Mouse (Mus musculus) kidney, postnatal 25 days (tissue): Measurements from ENCODE around the gene Ikzf1.

Source experiments
- DNase-seq, 2 experiments: peaks; one replicate each; pipeline ENCODE4 v3.0.0; 2021; ENCODE audit warnings: mixed read lengths in 2 of 2

Gene Ikzf1

GRCm38 (mm10) chr11:11690059-11690844 lies 5.4 kb downstream of the Ikzf1 start:
- DNase-seq: no peak

DNA sequence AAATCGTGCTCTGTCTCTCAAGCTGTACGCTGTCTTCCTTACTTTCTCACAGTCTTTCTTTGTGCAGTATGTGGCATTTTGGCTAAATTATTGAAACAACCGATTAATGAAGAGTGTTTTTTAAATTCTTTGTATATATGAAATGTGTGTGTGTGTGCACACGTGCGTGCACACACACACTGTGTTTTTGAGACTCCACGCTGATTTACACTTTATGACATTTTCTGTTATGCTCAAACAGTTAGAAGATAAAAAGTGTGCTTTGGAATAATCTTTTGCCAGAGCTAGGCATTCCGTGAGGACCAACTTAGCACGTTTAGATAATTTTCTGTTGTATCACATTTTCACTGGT lies 6.0 kb downstream of the Ikzf1 start:
- DNase-seq: no peak

GRCm38 (mm10) chr11:11691324-11692058 lies 6.7 kb downstream of the Ikzf1 start:
- DNase-seq: no peak

DNA sequence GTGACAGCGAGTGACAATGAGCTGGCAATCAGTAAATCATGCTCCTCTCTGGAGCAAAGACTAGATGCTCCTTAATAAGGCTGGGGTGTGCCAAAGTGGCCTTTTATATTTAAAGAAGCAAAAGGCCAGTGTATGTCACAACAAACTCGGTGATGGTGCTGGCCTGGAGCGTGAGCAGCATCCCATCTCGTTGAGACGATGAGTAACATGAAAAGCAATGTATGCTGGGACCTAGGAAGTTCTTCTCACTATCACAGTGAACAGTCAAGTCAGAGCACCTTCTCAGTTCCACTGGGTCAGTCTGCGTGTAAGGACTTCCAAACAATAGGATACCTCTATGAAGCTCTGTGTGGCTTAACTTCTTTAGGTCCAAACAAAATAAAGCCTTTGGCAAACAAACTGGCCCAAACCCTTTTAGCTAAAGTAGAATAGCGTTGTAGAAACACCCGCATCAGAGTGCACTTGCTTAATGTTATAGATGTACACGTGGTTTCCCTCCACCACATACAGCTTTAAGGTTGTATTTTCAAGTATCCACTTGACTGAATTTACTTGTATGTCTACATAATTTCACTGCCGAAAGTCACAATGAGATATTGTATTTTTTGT lies 7.9 kb downstream of the Ikzf1 start:
- no peak for DNase-seq

DNA sequence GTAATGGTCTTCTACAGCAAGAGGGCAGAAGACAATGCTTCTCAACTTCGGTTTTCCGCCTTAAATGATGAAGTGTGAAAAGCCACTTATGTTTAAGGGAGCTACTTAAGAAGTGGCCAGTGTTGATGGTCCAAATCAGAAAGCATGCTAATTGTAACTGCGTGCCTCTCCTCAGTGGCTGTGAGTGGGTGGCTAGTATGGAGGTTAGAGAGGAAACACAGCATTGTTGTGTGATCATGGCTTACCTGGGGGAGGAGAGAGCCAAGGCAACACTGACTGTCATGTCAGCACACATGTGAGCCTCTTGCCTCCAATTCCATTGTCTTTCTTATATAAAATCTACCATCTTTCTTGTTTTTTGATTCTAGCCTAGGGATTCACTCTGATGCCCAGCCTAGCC lies 8.6 kb downstream of the Ikzf1 start:
- no peak for DNase-seq

DNA sequence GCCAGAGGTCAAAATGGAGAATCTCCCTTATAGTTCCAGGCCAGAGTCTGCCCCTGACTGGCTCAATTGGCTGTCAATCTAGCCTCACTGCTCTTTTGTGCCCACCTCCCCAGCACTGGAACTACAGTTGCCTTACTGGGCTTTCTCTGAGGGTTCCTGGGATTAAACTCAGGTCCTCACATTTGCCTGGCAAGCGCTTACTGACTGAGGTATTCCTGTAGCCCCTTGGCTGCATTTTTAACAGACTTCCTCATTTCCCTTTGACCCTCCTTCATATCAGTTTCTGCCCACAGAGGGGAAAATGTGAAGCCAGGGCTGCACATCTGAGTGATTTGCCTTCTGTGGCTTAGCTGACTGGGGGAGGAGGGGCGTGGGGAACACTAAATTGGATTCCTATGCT lies 9.3 kb downstream of the Ikzf1 start:
- no peak for DNase-seq

GRCm38 (mm10) chr11:11694472-11695177 lies 9.8 kb downstream of the Ikzf1 start:
- DNase-seq: no peak

DNA sequence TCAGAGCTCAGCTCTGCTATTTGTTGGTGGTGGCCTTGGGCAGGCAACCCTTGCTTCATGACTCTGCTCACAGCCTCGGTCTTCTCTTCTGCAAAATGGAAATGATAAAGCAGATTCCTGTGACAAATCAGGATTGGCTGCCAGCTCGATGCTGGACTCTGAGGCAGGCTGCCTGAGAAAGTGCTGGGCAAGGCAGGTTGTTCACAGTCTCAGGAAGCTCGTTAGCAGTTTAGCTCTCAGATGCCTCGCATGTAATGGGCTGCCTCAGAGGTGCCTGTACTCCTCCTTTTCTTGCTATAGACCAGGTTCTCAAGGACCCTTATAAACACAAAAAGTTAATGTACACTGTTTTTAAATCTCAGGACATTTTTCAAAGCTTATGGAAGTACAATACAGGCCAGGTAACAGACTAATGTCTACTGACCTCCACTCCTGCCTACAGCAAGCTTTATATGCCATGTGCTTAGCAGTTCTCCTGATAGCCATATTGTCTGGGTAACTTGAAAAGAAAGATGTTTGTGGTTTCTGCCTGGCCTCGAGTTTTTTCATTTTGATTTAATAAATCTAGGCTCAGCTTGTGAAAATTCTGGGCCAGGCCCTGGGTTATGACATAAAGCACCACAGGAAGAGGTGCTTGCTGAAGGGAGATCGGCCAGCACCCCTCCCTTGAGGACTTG lies 10.5 kb downstream of the Ikzf1 start:
- no peak for DNase-seq

GRCm38 (mm10) chr11:11695907-11696306 lies 11.1 kb downstream of the Ikzf1 start:
- DNase-seq: no peak

- DNase-seq: no peak
Measured at GRCm38 (mm10) chr11:11696814-11697213, 12.0 kb downstream of the Ikzf1 start.

DNA sequence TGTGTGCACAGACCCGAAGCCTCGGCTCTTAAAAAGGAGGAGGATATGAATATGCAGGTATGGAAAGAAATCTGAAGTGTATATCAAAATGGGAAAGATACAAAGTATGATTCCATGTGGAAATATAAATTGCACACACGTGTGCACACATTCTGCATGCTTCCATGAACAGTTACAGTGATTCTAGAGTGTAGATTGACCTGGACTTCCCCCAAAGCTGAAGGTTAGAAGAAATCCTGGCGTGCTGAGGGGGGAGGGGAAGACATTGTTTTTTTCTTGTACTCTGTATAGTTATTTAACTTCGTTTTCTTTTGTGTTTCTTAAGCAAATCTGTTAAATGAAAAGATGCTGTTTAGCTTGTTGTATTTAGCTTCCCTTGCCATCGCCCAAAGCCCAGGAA lies 16.6 kb downstream of the Ikzf1 start:
- DNase-seq: no peak

- no peak for DNase-seq
Measured at GRCm38 (mm10) chr11:11703776-11704175, 19.0 kb downstream of the Ikzf1 start.

DNA sequence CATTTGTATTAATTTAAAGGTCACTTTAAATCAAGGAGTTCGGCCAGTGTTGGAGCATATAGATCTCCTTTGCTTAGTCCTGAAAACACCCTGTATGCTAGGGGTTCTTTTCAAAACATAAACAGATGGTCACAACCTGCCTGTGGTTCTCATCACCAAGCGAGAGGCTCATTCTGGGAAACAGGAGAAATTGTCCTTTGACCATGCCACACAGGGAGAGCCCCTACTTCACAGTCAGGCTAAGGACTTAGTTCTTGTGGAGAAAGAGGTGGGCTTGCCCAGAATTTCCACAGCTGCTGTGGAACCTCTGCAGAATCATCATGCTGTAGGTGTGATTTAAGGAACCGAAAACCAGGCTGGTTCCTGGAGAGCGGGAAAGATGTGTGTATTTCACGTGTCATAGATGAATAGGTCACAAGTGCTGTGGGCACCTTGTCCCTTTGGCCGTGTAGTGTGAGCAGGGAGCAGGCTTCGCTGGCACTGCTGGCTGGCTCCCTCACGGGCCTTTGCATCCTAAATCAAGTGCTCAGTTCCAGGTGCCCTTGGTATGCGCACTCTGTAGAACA lies 23.4 kb downstream of the Ikzf1 start:
- DNase-seq: no peak

DNA sequence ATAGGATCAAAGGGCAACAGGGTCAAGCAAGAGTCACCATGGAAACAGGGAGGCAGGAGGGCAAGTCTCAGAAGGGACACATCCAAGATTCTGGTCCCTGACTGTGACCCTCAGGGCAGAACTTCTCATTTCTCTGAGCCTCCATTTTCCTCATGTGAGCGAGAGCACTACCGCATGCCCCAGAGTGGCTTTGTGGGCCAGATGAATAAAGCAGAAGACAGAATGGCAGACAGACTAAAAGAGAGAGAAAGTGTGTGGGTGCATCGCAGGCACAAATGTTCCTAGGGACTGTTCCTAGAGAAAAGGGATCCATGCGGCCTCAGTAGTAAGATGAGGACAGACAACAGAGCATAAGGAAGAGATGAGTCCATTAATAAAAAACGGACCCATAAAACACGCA lies 24.5 kb downstream of the Ikzf1 start:
- DNase-seq: no peak

- DNase-seq: no peak
Measured at GRCm38 (mm10) chr11:11710718-11711117, 25.9 kb downstream of the Ikzf1 start.

- no peak for DNase-seq
Measured at GRCm38 (mm10) chr11:11711748-11712147, 26.9 kb downstream of the Ikzf1 start.

DNA sequence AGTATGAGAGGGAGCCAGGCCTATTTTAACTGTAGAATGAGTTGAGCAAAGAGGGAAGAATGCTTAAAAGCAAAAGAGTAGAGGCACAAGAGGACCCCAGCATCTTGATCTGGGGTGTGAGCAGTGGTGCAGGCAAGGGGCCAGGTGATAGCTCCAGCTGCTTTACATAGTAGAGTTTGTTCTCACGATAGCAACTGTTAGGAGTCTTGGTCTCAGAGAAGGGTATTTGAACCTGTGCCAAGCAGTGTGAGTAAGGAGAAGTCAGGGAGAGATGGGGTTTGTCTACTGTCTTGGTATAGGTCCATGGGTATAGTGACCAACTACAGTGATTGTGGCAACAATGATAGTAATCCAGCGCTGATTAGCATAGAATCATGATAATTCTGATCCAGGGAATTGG lies 29.9 kb downstream of the Ikzf1 start:
- DNase-seq: no peak

- DNase-seq: no peak
Measured at GRCm38 (mm10) chr11:11715963-11716691, 31.3 kb downstream of the Ikzf1 start.

DNA sequence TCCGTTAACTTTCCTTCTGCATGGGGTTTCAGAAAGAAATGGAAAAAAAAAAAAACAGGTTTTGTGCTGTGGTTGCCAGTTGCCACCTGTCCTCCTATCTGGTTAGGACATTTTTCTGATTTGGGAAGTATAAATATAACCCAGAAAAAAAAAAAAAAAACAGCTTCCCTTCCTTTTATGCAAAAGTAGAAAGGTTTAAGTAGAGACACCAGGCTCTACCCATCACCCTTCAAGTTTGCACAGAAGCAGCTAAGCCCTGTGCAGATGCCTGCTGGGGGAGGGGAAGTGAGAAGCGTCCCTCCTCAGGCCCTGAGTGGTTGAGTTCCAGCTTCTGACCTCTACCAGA lies 31.9 kb downstream of the Ikzf1 start:
- DNase-seq: no peak

GRCm38 (mm10) chr11:11717606-11718167 lies 32.9 kb downstream of the Ikzf1 start:
- no peak for DNase-seq

GRCm38 (mm10) chr11:11719748-11720147 lies 34.9 kb downstream of the Ikzf1 start:
- DNase-seq: no peak
